Mouse (Mus musculus): ENCODE data around the gene Dennd5b. TPM values are rescaled to one million over a fixed set of nuclear protein-coding genes. Genes with fewer than 3 reads are reported as not detected.

Gene Dennd5b
- total RNA-seq, 4 experiments from 2014 or later: 41.9 to 59.0 (median 47.0) TPM

DNA sequence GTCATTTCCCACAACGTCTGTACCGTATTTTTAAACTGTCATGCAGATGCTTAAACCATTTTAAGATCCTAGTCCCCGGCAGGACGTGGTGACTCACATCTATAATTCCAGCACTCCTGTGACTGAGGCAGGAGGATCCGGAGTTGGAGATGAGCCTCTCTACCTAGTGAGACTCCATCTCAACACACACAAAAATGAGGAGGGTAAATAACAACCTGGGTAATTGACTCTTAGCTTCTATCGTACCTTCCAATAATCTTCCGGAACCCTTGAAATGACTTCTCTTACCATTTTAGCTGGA lies 413 bp upstream of the Dennd5b start:
- DNase-seq (ENCODE audit: low spot score in 2 of 2): no peak

DNA sequence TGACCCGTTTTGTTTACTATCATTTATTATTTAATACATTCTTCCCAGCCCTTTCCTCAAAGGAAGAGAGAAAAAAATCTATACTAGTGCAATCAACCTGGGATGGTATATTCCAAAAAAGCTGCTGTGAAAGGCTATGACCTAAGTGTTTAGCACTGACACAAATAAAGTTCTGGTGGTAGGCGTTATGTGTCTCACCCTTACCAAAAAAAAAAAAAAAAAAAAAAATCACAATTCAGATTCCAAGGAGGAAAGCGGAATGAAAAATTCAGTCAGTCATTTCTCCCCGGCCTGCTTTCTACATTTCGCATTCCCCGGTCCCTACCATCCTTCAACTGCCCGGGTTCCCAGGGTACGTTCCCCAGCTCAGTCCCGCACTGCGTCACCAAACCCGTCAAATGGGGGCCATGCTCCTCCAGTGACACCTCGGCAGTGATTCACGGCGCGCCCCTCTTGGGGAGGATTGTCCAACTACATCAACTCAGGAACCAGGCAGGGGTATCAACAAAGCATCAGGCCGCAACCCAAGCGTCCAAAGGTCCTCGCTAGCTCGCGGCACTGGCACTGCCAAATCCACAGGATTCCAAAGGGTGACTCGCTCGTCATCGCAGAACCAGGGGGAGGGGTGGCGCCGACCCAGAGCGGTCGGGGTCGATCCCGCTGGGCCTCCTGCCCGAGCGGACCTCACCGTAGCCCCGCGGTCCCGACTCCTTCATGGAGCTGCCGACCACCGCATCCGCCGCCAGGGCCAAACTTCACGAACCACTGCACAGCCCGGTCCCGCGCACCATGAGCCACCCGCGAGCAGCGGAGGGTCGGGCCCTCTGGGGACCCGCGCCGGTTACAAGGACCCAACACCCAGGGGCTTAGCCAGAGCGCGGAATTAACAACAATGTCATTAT lies 1.1 kb downstream of the Dennd5b start:
- DNase-seq (ENCODE audit: low spot score in 2 of 2): peak; percentile 51 to 61

DNA sequence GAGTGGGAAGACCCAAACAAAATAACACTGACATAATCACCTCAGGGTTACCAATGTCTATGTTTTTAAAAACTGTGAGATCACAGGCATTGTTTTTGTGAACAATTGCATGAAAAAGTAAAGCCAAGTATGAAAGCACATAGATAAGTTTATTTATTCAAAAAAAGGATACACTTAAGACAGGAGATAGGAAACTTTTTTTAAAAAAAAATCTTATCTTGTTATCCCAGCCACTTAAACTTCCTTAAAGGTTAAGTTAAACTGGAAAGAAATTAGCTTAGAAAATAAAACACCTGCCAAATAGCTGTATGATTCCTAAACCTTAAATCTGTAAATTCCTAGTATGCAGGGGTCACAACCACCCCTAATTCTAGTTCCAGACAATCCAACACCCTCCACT lies 2.5 kb downstream of the Dennd5b start:
- no peak for DNase-seq (ENCODE audit: low spot score in 2 of 2)

DNA sequence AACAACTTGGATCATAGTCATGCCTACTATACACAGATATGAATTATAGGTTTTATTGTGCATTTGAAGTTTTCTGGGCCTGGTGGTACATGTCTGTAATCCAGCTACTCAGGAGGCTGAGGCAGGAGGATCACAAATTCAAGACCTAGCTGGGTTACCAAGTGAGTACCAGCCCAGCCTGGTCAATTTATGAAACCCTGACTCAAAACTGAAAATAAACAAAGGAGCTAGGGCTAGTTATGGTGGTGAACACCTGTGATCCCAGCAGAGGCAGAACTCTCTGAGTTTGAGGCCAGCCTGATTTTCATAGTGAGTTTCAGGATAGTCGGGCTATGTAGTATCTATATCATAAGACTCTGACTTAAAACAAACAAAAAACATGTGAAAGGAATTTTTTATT lies 4.2 kb downstream of the Dennd5b start:
- DNase-seq (ENCODE audit: low spot score in 2 of 2): no peak

DNA sequence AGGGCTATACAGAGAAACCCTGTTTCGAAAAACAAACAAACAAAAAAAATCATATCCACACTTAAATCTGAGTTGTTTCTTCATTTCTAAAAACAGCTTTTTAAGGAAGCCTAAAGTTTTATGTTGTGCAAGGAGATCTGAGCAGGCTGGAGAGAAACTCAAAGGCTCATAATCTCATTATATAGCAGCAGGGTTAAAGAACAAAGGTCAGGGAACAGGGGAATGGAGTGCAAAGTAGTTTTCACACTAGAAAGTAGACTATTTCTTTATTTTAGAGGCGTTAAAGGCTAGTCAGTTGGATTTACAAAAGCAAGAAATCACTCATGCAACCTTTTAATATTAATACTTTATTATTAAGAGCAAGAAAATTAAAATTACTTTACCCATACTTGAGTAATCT lies 5.2 kb downstream of the Dennd5b start:
- DNase-seq (ENCODE audit: low spot score in 2 of 2): no peak

DNA sequence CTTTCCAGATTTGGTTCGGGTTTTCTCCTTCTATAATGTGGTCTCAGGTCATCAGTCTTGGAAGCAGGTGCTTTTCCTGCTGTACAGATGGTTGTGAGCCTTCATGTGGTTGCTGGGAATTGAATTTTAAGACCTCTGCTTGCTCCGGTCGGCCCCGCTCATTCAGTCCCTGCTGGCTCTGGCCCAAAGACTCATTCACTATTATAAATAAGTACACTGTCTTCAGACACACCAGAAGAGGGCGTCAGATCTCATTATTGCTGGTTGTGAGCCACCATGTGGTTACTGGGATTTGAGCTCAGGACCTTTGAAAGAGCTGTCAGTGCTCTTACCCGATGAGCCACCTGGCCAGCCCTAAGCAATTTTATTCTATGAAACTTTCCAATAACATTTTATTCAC lies 6.1 kb downstream of the Dennd5b start:
- no peak for DNase-seq (ENCODE audit: low spot score in 2 of 2)

DNA sequence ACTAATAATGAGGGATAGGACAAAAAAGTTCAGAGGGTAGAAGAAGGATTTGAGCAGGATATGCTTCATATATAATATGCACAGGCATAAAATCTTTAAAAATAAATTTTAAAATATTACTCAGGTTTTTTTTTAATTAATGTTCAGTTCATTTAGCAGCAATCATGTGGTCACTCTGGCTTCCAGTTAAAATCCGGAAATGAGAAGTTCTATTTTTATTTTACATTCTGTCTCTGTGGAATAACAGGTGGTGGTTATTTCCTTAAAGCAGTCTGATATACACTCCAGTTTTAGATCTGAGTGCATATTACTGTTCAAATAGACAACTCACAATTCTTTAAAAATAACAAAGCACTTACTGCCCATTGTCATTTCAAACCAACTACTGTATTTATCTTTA lies 6.9 kb downstream of the Dennd5b start:
- no peak for DNase-seq (ENCODE audit: low spot score in 2 of 2)

DNA sequence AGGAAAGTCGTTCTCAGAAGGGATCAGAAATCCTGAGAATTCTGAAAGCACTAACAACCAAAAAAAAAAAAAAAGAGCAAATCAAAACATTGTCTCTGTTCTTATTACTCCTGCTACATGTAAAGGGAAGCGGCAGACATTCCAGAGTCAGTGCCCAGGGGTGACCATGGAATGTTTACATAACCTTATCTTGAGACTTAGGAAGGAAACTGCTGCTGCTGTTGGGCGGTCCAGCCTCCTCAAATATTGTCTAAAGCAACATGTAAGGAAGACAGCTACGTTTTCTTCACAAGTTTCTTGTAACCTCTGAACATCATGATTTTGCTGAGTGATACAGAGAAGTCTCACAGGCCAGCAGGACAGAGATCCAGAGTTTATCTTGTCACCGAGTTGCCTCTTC lies 8.0 kb downstream of the Dennd5b start:
- DNase-seq (ENCODE audit: low spot score in 2 of 2): no peak

DNA sequence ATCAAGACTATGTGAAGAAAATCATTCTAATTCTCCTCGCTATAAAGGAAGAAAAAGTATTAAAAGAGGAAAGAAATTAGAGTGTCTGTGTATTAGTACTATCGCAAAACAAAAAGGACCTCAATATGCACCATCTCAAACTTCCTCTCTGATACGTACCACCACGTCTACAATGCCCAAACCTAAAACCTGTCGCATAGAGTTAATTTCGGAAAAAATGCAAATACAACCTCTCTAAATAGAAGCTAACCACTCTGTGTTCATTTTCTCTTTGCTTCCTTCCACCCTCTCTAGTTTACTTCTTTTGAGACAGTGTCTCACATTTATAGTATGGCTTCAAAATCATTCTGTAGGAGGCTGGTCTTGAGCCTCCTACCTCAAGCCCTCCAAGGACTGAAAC lies 9.1 kb downstream of the Dennd5b start:
- DNase-seq (ENCODE audit: low spot score in 2 of 2): no peak

DNA sequence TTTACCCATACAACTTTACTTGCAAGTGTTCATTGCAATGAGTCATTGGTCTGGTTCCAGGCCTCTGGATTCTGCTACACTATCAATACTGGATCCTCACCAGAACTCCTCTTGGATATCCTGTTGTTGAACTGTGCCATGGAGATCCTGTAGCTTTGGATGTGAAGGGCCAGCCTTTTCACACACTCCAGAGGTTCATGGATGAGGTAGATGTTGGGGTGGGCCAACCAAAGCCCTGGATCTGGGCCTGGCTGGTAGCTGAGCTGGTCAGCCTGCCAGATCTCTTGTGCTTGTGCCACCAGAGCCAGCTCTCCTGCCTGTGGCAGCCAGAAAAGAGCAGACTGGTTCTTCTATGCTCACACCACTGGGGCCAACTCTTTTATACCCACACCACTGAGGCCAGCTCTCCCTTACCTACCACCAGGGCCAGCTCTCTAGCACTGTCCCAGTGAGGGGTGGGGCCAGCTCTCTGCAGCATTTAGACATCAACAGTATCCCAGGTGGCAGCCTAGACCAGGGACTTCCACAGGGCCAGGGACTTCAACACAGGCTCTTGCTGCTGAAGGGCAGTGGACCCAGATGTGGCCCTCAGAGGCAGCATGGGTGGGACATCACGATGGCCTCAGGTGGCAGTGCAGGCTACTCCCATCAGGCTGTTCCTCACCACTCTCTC lies 24.2 kb downstream of the Dennd5b start:
- no peak for DNase-seq (ENCODE audit: low spot score in 2 of 2)

DNA sequence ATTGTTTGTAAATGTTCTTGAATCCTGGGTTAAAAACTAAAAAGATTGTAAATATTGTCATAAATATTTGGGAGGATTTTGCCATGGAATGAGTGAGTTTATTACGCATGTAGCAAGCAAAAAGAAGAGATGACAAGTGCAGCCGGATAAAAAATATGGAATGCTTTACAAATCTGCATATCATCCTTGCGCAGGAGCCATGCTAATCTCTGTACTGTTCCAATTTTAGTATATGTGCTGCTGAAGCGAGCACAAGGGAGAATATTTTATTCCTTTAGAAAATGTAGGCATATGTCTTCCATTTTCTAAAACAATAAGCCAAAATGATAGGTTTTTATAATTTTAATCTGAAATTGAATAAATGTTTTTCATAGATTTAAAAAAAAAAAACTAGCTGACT lies 27.6 kb downstream of the Dennd5b start:
- no peak for DNase-seq (ENCODE audit: low spot score in 2 of 2)

DNA sequence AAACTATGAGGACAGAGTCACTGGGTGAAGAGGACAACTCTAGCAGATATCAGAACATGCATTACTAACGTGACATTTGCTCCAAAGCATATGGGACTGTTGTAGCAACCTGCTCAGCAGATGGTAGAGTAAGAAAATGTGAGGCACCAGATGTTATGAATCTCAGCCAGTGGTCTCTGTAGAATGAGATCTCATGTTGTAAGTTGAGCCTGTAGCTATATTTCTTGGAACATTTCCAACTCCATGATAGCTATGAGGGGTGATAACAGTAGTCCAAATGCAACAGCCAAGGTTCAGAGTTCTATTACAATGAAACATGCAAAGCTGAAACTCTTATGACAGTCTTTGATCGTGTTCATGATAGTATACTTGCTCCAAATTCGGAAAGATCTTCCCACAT lies 28.6 kb downstream of the Dennd5b start:
- no peak for DNase-seq (ENCODE audit: low spot score in 2 of 2)

DNA sequence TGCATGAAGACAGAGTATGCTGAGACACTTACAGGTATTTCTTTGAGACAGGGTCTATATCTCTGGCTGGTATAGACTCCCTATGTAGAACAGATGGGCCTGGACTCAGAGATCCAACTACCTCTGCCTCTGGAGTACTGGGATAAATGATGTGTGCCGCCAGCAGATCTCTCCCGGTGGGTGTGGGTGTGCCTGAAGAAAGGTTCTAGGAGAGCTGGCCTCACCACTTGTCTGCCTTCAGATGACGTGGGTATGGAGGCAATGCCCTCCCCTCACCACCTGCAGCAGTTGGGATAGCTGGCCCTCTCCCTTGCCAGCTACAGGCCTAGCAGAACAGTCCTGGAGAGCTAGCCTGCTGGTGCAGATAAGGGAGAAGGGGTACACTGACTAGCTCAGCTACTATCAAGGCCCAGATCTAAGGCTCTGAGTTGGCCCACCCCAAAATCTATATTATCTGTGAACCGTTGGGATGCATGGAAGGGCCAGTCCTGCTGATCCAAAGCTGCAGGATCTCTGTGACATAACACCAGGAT lies 30.8 kb downstream of the Dennd5b start:
- no peak for DNase-seq (ENCODE audit: low spot score in 2 of 2)

DNA sequence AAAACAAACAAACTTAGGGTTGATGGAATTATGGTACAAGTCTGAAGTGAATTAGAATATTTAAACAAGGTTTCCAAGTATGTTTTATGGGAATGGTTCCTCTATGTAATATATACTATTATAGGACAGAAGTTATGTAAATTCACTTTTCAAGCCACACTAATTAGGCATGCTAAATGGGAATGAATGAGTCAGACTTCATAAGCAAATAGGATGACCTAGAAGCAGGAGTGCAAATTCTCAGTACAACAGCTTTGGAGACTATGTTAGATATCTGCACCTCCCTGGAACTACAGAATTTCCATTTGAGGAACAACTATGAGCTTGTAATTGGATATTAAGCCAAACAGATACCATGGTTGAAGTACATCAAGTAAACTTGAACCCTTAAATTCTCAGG lies 38.1 kb downstream of the Dennd5b start:
- DNase-seq (ENCODE audit: low spot score in 2 of 2): no peak

DNA sequence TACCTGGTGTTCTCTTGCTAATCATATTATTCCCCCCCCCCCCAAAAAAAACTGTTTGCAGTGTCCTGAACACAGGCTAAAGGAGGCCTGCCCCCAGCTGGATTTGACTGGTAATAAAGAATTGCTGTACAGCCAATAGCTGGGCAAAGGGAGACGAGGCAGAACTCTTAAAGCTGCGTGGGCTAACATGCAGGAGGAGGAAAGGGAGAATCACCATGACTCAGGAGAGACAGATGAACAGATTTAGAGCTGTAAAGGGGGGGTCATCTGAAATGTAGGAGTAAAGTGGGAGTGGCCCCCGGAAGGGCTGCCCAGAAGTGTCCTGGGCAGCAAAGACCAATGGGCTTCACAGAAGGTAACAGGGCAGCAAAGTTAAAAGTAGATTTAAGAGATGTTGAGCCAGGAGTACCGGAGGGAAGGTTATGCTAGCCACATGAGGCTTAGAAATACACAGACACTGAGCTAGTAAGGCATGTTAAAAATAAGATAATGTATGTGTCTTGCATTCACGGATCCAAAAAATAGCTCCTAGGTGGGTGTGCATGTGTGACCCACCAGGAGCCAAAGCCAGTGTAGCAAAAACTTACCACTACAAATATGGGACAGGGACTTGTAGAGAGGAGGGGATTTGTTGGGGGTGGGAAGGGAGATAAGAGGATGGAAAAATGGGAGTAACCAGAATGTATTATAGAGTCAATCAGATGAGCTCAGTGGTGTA lies 40.7 kb downstream of the Dennd5b start:
- DNase-seq (ENCODE audit: low spot score in 2 of 2): no peak

DNA sequence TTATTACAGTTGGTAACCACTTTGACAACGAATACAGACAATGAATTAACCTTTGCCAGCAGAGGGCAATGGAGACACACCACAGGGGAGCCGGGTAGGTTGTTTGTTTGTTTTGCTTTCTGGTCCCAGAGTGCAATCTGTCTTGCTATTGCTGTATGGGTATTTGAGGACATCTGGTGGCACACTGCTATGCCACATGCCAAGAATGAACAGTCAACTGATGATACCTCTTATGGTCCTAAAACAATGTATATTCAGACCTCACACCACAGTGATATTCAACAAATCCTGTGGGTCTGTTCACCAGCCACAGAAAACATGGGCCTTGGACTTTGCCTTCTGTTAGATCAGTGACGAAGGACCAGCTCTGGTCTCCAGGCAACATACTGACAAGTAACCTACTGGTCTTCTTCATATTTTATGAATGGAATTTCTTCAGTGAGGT lies 43.5 kb downstream of the Dennd5b start:
- no peak for DNase-seq (ENCODE audit: low spot score in 2 of 2)

DNA sequence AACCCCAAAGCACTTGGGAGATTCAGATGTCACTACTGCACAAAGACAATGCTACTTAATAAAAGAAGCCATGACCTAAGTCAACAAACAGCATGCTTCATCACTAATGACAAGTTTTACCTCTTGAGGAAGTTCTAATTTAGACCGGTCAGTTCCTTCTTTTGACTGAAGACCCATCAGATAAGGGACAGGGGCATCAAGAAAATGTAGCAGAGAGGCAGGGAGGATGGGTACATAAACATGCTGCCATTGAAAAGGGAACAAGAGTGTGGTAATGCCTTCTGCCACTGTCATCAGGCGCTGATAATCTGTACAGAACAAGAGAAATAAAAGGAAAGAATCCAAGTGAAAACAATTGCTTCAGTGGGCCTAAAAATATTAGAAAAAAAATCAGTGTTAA lies 46.7 kb downstream of the Dennd5b start:
- DNase-seq (ENCODE audit: low spot score in 2 of 2): no peak

DNA sequence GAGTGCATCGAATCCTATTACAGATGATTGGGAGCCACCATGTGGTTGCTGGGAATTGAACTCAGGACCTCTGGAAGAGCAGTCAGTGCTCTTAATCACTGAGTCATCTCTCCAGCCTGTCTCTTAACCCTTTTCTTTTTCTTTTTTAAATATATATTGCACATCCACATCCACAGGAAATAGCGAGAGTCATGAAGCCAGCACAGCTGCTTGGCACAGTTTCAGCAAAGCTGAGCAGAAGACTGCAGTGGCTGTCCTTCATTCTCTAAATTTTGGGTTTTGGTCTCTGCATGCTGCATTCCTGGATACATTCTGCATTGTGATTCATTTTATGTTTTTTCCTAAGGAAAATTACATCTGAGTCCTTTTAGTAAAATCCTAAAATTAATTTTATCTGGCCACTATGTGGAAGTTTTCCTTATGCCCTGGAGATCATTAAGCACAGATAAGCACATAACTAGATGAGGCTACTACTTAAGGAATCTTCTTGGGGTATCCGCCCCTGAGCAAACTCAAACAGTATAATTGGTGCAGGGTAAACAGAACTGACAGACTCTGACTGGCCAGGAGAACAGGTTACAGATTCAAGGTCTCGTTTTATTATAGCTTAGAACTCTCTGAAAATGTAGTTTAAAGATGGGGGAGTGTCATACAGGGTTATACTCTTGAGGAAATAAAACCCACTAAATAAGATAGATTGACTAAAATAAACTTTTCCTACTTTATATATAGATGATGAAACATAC lies 50.3 kb downstream of the Dennd5b start:
- DNase-seq (ENCODE audit: low spot score in 2 of 2): no peak

DNA sequence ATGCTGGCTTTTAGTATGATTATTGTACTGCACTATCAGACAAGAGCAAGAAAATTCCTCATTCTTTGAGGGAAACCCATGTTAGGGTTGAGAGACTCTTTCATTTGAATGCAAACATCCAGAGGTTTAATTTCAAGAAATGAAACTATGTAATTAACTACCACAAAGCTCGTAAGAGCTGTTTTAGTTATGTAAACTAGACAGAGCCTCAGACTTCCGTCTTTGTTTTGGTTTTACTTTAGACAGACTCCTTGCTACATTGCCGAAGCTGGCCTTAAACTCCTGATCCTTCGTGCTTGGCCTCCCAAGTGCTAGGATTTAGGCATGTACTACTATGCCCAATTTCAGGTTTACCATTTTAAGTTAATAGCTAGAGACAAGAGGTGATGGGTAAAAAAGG lies 61.4 kb downstream of the Dennd5b start:
- no peak for DNase-seq (ENCODE audit: low spot score in 2 of 2)

DNA sequence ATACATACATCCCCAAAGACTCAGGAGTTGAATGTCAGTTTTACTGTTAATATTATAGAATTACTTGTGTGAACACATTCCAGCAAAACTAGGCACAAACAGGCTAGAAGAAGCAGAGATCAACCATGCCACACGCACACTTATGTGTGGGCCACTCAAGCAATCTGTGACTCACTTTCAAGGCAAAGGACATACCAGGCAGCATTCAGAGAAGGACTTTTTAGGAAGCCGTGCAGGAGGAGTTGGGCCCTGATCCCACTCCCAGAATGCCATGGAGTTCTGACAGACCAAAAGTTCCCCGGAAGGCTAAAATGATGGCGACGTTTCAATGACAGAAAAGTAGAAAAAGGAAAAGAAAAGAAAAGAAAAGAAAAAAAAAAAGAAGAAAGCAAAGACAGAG lies 69.3 kb downstream of the Dennd5b start:
- DNase-seq (ENCODE audit: low spot score in 2 of 2): no peak

DNA sequence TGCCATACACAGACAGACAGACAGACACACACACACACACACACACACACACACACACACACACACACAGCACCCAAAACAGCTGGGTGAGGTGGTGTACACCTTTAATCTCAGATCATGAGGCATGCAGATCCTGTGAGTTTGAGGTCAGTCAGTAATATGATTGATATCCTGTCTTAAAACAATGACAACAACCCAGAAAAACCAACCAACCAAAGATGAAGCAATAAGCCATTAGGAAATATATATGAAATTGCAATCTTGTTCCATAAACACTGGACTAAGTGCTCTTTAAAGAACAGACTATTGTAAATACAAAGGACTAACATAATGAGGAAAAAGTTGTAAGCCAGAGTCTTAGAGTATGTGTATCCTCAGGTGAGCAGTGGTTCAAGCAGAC lies 70.1 kb downstream of the Dennd5b start:
- no peak for DNase-seq (ENCODE audit: low spot score in 2 of 2)

DNA sequence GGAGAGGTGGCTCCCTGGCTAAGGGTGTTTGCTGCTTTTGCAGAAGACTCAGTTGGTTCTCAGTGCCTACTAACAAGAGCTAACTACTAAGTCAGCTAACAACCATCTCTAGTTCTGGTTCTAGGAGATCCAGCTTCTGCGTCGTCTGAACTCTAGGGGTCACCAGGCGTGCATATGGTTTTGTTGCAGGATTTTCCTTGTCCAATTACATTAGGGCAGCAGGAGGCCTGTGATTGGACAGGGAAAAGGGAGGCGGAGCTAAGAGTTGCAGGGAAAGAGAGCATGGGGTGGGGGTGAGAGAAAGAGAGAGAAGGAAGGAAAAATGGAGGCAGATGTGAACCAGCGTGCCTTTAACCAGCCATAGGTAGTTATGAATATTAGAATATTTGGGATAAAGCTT lies 83.0 kb downstream of the Dennd5b start:
- no peak for DNase-seq (ENCODE audit: low spot score in 2 of 2)
